Mouse (Mus musculus) C2C12 (cell line): ENCODE measurements around the gene Ino80b.

ENCODE experiments used
- CTCF ChIP-seq: IDR thresholded peaks from one replicate; pipeline ENCODE4 v1.5.1; 2011; ENCODE audit not compliant: control insufficient read depth, insufficient read depth, insufficient read length
- MAX ChIP-seq: IDR thresholded peaks from one replicate; pipeline ENCODE4 v1.6.1; 2011; ENCODE audit warnings: mild to moderate bottlenecking, control low read depth
- USF1 ChIP-seq: IDR thresholded peaks from one replicate; pipeline ENCODE4 v1.6.1; 2011; ENCODE audit warnings: low read depth, mild to moderate bottlenecking, control low read depth, moderate library complexity

DNA sequence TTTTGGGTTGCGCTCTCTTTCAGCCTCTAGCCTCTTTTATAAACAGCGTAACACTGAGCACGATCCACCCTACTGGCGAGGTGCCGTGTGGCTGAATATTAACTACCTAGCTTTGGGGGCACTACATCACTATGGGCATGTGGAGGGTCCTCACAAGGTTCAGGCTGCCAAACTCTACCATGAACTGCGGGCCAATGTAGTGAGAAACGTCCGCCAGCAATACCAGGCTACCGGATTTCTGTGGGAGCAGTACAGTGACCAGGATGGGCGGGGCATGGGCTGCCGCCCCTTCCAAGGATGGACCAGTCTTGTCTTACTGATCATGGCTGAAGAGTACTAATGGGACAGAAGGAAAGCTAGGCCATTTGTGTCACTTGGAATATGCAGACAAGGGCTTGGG is 6.9 kb downstream of the Ino80b start:
- TF ChIP-seq CTCF (no peak), MAX (no peak), USF1 (no peak)
